Mouse (Mus musculus): ENCODE measurements around the gene Emilin2.

GRCm38 (mm10) chr17:71214514-71215240, 97.1 kb downstream of the Emilin2 start:
- TF ChIP-seq POLR2A (IDR thresholded peaks at IDR 0.05; ENCODE audit: insufficient read depth, low read depth, low read length) (no peak), CTCF (IDR thresholded peaks at IDR 0.05; ENCODE audit: insufficient read depth, low read depth, low read length) (no peak)

All from olfactory bulb, adult 2 months (tissue).